Comparison of ENCODE assay signal across 16 mouse cellular contexts in genomic region chr4:124143226-124143625, GRCm38 (mm10).
DNase-seq lines count a peak whose midpoint lies in the region.
"Had no signal": no experiment of that assay in that cellular context is flagged by ENCODE, and none has a peak within 500 bp of the region (broad histone marks: within the 10 kb centered on the region; RNA-seq: fewer than 3 reads in every experiment).

No protein-coding gene starts in this region.

- peak; percentile 21 for DNase-seq in left cerebral cortex, adult 11 months (ENCODE audit: low spot score)
- DNase-seq in left cerebral cortex, postnatal 4 days: no peak
- DNase-seq in frontal cortex, postnatal 14 days (ENCODE audit: low spot score in 2 of 2): peak; percentile 19 to 28
- DNase-seq in left cerebral cortex, adult 9 months (ENCODE audit: low spot score in 2 of 2): peak; percentile 26 to 63
- DNase-seq in right cerebral cortex, postnatal 25 days: peak; percentile 28
- DNase-seq in liver: no peak
- no peak for DNase-seq in cerebellum, postnatal 14 days
- no peak for DNase-seq in cerebellum, adult 18-20 months
- DNase-seq: adrenal gland, adult 2 months; cerebellum, adult 9-10 months; embryo, embryonic 11 days; heart, postnatal 10 days; kidney, adult 8-10 months; kidney, postnatal 25 days; midbrain, embryonic 14.5 days; thymus, postnatal 36 days had no signal

- intact Hi-C loops in left cerebral cortex, postnatal 4 days (cut with DNase I): loop anchor here (10.0 kb wide), 1 partner anchor 512 kb away; the partner anchor contains the start of gene Pou3f1

Comparison
In these comparisons a context has a peak if more than half of its experiments do, and no peak if none do; other contexts are left out.
1. DNase-seq: peak in left cerebral cortex, adult 11 months (single experiment), frontal cortex, postnatal 14 days (2 of 2), left cerebral cortex, adult 9 months (2 of 2) and right cerebral cortex, postnatal 25 days (single experiment); none in left cerebral cortex, postnatal 4 days (single experiment), liver (single experiment), cerebellum, postnatal 14 days (0 of 2) and cerebellum, adult 18-20 months (0 of 2).